Mouse (Mus musculus) intestine, embryonic 14.5 days (tissue): ENCODE measurements around the gene Pacrg. TPM values are rescaled to one million over a fixed set of nuclear protein-coding genes. Genes with fewer than 3 reads are reported as not detected.

ENCODE experiments used
- ATAC-seq: fragments of 200-750 bp; cut with Nextera tagmentation; replicated peaks from 2 replicates; pipeline ENCODE4 v1.8.0; 2017; ENCODE audit warnings: low read depth, moderate number of reproducible peaks, moderate TSS enrichment, moderate library complexity; ENCODE audit not compliant: low FRiP score, low TSS enrichment
- DNase-seq: peaks from one replicate; pipeline ENCODE4 v3.0.0-alpha.2; 2018; ENCODE audit warnings: low spot score
- H3K27ac ChIP-seq: fragments of 300-500 bp; sonication (generic); 2 replicates; pipeline ENCODE4 v1.5.1; 2014; ENCODE audit warnings: low read depth, mild to moderate bottlenecking, control low read depth
- H3K27me3 ChIP-seq: fragments of 300-500 bp; sonication (generic); replicated peaks from 2 replicates; pipeline ENCODE4 v1.6.1; 2014; ENCODE audit warnings: low read length, control low read depth; ENCODE audit not compliant: control insufficient read depth, insufficient read depth
- H3K36me3 ChIP-seq: fragments of 300-500 bp; sonication (generic); 2 replicates; pipeline ENCODE4 v1.6.1; 2014; ENCODE audit warnings: low read length, control low read depth; ENCODE audit not compliant: control insufficient read depth, insufficient read depth
- H3K4me1 ChIP-seq: fragments of 300-500 bp; sonication (generic); replicated peaks from 2 replicates; pipeline ENCODE4 v1.6.1; 2014; ENCODE audit warnings: low read length, control low read depth, mixed read lengths; ENCODE audit not compliant: control insufficient read depth, insufficient read depth
- H3K4me2 ChIP-seq: fragments of 300-500 bp; sonication (generic); 2 replicates; pipeline ENCODE4 v1.6.1; 2014; ENCODE audit warnings: low read length
- H3K4me3 ChIP-seq: fragments of 300-500 bp; sonication (generic); 2 replicates; pipeline ENCODE4 v1.5.1; 2014; ENCODE audit warnings: low read depth, low read length, control low read depth, mixed read lengths
- H3K9ac ChIP-seq: fragments of 300-500 bp; sonication (generic); 2 replicates; pipeline ENCODE4 v1.6.1; 2014; ENCODE audit warnings: mild to moderate bottlenecking, low read length
- H3K9me3 ChIP-seq: fragments of 300-500 bp; sonication (generic); 2 replicates; pipeline ENCODE4 v1.6.1; 2016; ENCODE audit warnings: low read length, control low read depth; ENCODE audit not compliant: control insufficient read depth
- WGBS: fragments of 180-500 bp; shearing (Covaris S2); extraction: QIAGEN DNeasy Blood & Tissue Kit; methylation state at CpG from one replicate; pipeline ENCODE4 v1.1.7; 2014; 5-methylcytosine and 5-hydroxymethylcytosine counted together
- polyA plus RNA-seq: library from polyadenylated mRNA; unstranded; fragments of >200 nt; fragmentation: Nextera tagmentation; extraction: Ambion mirVana; gene quantifications from 2 replicates; pipeline ENCODE4 v1.2.1, GENCODE M21; 2014

Gene Pacrg
- polyA plus RNA-seq, 1 experiment from 2014 or later: 1.1 TPM

- ATAC-seq (no peak), DNase-seq (no peak)
- no peaks in the 10 kb centered on the region for H3K36me3 ChIP-seq
- 66% methylated on average over 3 of the region's 3 CpGs for WGBS
- no peaks in the 10 kb centered on the region for H3K9me3 ChIP-seq
- no peak overlapping the region for H3K4me2 ChIP-seq
- no peaks in the 10 kb centered on the region for H3K4me1 ChIP-seq
- H3K27ac ChIP-seq: no peak overlapping the region
- no peaks in the 10 kb centered on the region for H3K27me3 ChIP-seq
- no peak overlapping the region for H3K9ac ChIP-seq
- H3K4me3 ChIP-seq: no peak overlapping the region
These were observed 375.4 kb downstream of the Pacrg start for GRCm38 (mm10) chr17:10464700-10465099.

GRCm38 (mm10) chr17:10463626-10464025 lies 376.5 kb downstream of the Pacrg start:
- Histone ChIP-seq H3K4me3 (no peak overlapping the region), H3K4me1 (no peaks in the 10 kb centered on the region), H3K4me2 (no peak overlapping the region), H3K9me3 (no peaks in the 10 kb centered on the region), H3K27ac (no peak overlapping the region), H3K27me3 (no peaks in the 10 kb centered on the region), H3K36me3 (no peaks in the 10 kb centered on the region), H3K9ac (no peak overlapping the region)
- WGBS: 81% methylated on average over 3 of the region's 3 CpGs
- no peak for ATAC-seq
- DNase-seq: no peak

- WGBS: 79% methylated on average over 4 of the region's 4 CpGs
- no peaks in the 10 kb centered on the region for H3K4me1 ChIP-seq
- no peaks in the 10 kb centered on the region for H3K27me3 ChIP-seq
- H3K9me3 ChIP-seq: no peaks in the 10 kb centered on the region
- no peak overlapping the region for H3K9ac ChIP-seq
- no peak for ATAC-seq
- H3K4me3 ChIP-seq: no peak overlapping the region
- H3K36me3 ChIP-seq: no peaks in the 10 kb centered on the region
- no peak for DNase-seq
- no peak overlapping the region for H3K4me2 ChIP-seq
- no peak overlapping the region for H3K27ac ChIP-seq
These were observed 379.2 kb downstream of the Pacrg start for GRCm38 (mm10) chr17:10460916-10461315.

- H3K4me3 ChIP-seq: no peak overlapping the region
- ATAC-seq (no peak), DNase-seq (no peak)
- no peaks in the 10 kb centered on the region for H3K27me3 ChIP-seq
- no peaks in the 10 kb centered on the region for H3K4me1 ChIP-seq
- H3K9ac ChIP-seq: no peak overlapping the region
- no peak overlapping the region for H3K4me2 ChIP-seq
- no peak overlapping the region for H3K27ac ChIP-seq
- no peaks in the 10 kb centered on the region for H3K9me3 ChIP-seq
- H3K36me3 ChIP-seq: no peaks in the 10 kb centered on the region
These were observed 381.4 kb downstream of the Pacrg start for GRCm38 (mm10) chr17:10458743-10459142.

GRCm38 (mm10) chr17:10456409-10456808 lies 383.7 kb downstream of the Pacrg start:
- H3K27ac ChIP-seq: no peak overlapping the region
- no peak for ATAC-seq
- no peak overlapping the region for H3K4me2 ChIP-seq
- WGBS: 86% methylated on average over 4 of the region's 4 CpGs
- no peak for DNase-seq
- H3K9ac ChIP-seq: no peak overlapping the region
- no peaks in the 10 kb centered on the region for H3K27me3 ChIP-seq
- no peak overlapping the region for H3K4me3 ChIP-seq
- H3K4me1 ChIP-seq: no peaks in the 10 kb centered on the region
- H3K36me3 ChIP-seq: no peaks in the 10 kb centered on the region
- H3K9me3 ChIP-seq: no peaks in the 10 kb centered on the region

- Histone ChIP-seq H3K27me3 (no peaks in the 10 kb centered on the region), H3K4me2 (no peak overlapping the region), H3K9me3 (no peaks in the 10 kb centered on the region), H3K4me3 (no peak overlapping the region), H3K27ac (no peak overlapping the region), H3K9ac (no peak overlapping the region), H3K36me3 (no peaks in the 10 kb centered on the region), H3K4me1 (no peaks in the 10 kb centered on the region)
- DNase-seq (no peak), ATAC-seq (no peak)
- 80% methylated on average over 7 of the region's 7 CpGs for WGBS
These were observed 384.1 kb downstream of the Pacrg start for GRCm38 (mm10) chr17:10455961-10456360.

- H3K4me3 ChIP-seq: no peak overlapping the region
- DNase-seq (no peak), ATAC-seq (no peak)
- WGBS: 82% methylated on average over 8 of the region's 8 CpGs
- H3K9me3 ChIP-seq: no peaks in the 10 kb centered on the region
- no peaks in the 10 kb centered on the region for H3K27me3 ChIP-seq
- no peak overlapping the region for H3K27ac ChIP-seq
- no peak overlapping the region for H3K9ac ChIP-seq
- H3K4me2 ChIP-seq: no peak overlapping the region
- no peaks in the 10 kb centered on the region for H3K4me1 ChIP-seq
- no peaks in the 10 kb centered on the region for H3K36me3 ChIP-seq
These were observed 385.7 kb downstream of the Pacrg start for GRCm38 (mm10) chr17:10454406-10454805.

GRCm38 (mm10) chr17:10452801-10453200 lies 387.3 kb downstream of the Pacrg start:
- Histone ChIP-seq H3K27me3 (no peaks in the 10 kb centered on the region), H3K4me1 (no peaks in the 10 kb centered on the region), H3K36me3 (no peaks in the 10 kb centered on the region), H3K4me2 (no peak overlapping the region), H3K9ac (no peak overlapping the region), H3K9me3 (no peaks in the 10 kb centered on the region), H3K4me3 (no peak overlapping the region), H3K27ac (no peak overlapping the region)
- ATAC-seq (no peak), DNase-seq (no peak)
- WGBS: 70% methylated on average over 3 of the region's 3 CpGs

- WGBS: 85% methylated on average over 10 of the region's 10 CpGs
- Histone ChIP-seq H3K4me1 (no peaks in the 10 kb centered on the region), H3K9ac (no peak overlapping the region), H3K4me2 (no peak overlapping the region), H3K36me3 (no peaks in the 10 kb centered on the region), H3K9me3 (no peaks in the 10 kb centered on the region), H3K27ac (no peak overlapping the region), H3K27me3 (no peaks in the 10 kb centered on the region), H3K4me3 (no peak overlapping the region)
- DNase-seq (no peak), ATAC-seq (no peak)
These were observed 388.6 kb downstream of the Pacrg start for GRCm38 (mm10) chr17:10451306-10452077.
